Mouse (Mus musculus) hindbrain, postnatal 0 days (tissue): ENCODE measurements around the gene Ptprk. TPM values are rescaled to one million over a fixed set of nuclear protein-coding genes. Genes with fewer than 3 reads are reported as not detected.

ENCODE experiments used
- ATAC-seq: fragments of 200-750 bp; cut with Nextera tagmentation; 2 replicates; pipeline ENCODE4 v1.8.0; 2017; ENCODE audit warnings: mild to moderate bottlenecking, moderate TSS enrichment, moderate library complexity
- DNase-seq: peaks from one replicate; pipeline ENCODE4 v3.0.0-alpha.2; 2015; ENCODE audit warnings: low spot score
- H3K27ac ChIP-seq: fragments of 300-500 bp; sonication (generic); 2 replicates; pipeline ENCODE4 v1.5.1; 2014; ENCODE audit warnings: mild to moderate bottlenecking
- H3K27me3 ChIP-seq: fragments of 300-500 bp; sonication (generic); 2 replicates; pipeline ENCODE4 v1.6.1; 2014; ENCODE audit warnings: low read length, mixed read lengths; ENCODE audit not compliant: insufficient read depth
- H3K36me3 ChIP-seq: fragments of 300-500 bp; sonication (generic); 2 replicates; pipeline ENCODE4 v1.6.1; 2014; ENCODE audit warnings: low read length, mixed read lengths; ENCODE audit not compliant: insufficient read depth
- H3K4me1 ChIP-seq: fragments of 300-500 bp; sonication (generic); 2 replicates; pipeline ENCODE4 v1.6.1; 2014; ENCODE audit warnings: antibody characterized with exemption, low read length, mixed read lengths; ENCODE audit not compliant: insufficient read depth
- H3K4me2 ChIP-seq: fragments of 300-500 bp; sonication (generic); 2 replicates; pipeline ENCODE4 v1.6.1; 2014; ENCODE audit warnings: low read depth, mild to moderate bottlenecking, low read length, moderate library complexity, mixed read lengths
- H3K4me3 ChIP-seq: fragments of 300-500 bp; sonication (generic); 2 replicates; pipeline ENCODE4 v1.5.1; 2014; ENCODE audit warnings: low read length
- H3K9ac ChIP-seq: fragments of 300-500 bp; sonication (generic); replicated peaks from 2 replicates; pipeline ENCODE4 v1.6.1; 2014; ENCODE audit warnings: mild to moderate bottlenecking, low read length, moderate library complexity, mixed read lengths
- H3K9me3 ChIP-seq: fragments of 300-500 bp; sonication (generic); 2 replicates; pipeline ENCODE4 v1.6.1; 2016; ENCODE audit warnings: low read length, mixed read lengths
- CTCF ChIP-seq: IDR thresholded peaks from 2 replicates; pipeline ENCODE4 v1.5.1; 2016; ENCODE audit warnings: antibody characterized with exemption, control low read depth, low read depth
- WGBS: fragments of 180-500 bp; shearing (Covaris S2); extraction: QIAGEN DNeasy Blood & Tissue Kit; methylation state at CpG from one replicate; pipeline ENCODE4 v1.1.7; 2014; 5-methylcytosine and 5-hydroxymethylcytosine counted together
- polyA plus RNA-seq: library from polyadenylated mRNA; unstranded; fragments of >200 nt; fragmentation: Nextera tagmentation; extraction: Ambion mirVana; gene quantifications from 2 replicates; pipeline ENCODE4 v1.2.1, GENCODE M21; 2015
- total RNA-seq: library from RNA; depleted of rRNA; stranded (reverse); fragments of >200 nt; gene quantifications from 2 replicates; pipeline ENCODE4 v1.2.3, GENCODE M21; 2014

Gene Ptprk
- total and polyA plus RNA-seq, 2 experiments from 2014 or later = 23.5 to 49.5 TPM

- H3K27ac ChIP-seq = no peak overlapping the region
- H3K9ac ChIP-seq = no peak overlapping the region
- ATAC-seq (peak; percentile 77), DNase-seq (peak; percentile 53)
- WGBS = 41% methylated on average over 20 of the region's 20 CpGs
- peaks cover 3% of the 10 kb centered on the region for H3K4me1 ChIP-seq
- H3K36me3 ChIP-seq = no peaks in the 10 kb centered on the region
- H3K4me3 ChIP-seq = no peak overlapping the region
- peak overlapping the region; percentile 40 for H3K4me2 ChIP-seq
- H3K9me3 ChIP-seq = no peaks in the 10 kb centered on the region
- TF ChIP-seq CTCF = no peak
- no peaks in the 10 kb centered on the region for H3K27me3 ChIP-seq
Observed at GRCm38 (mm10) chr10:28155688-28156685, 81.4 kb downstream of the Ptprk start.

DNA sequence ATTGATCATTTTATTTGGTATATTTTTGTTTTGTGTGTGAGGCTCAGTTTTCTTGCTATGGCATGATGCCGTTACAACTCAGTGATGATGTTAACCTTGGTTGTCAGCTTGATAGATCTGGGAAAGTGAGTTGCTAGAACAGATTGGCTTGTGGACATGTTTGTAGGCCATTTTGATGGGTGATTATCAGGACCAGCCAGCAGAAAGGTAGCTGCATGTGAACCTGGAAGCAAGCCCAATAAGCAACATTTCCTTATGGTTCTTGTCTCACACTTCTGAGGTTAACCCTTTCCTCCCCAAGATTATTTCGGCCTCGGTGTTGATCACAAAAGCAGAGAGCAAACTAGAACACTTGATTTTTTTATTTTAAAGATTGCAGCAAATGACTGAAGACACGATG lies 85.1 kb downstream of the Ptprk start:
- Histone ChIP-seq H3K4me2 (no peak overlapping the region), H3K4me1 (peaks cover 10% of the 10 kb centered on the region), H3K27ac (no peak overlapping the region), H3K9me3 (no peaks in the 10 kb centered on the region), H3K9ac (no peak overlapping the region), H3K36me3 (no peaks in the 10 kb centered on the region), H3K27me3 (no peaks in the 10 kb centered on the region), H3K4me3 (no peak overlapping the region)
- DNase-seq (peak; percentile 52), ATAC-seq (no peak)
- WGBS = 85% methylated on average over 4 of the region's 4 CpGs
- no peak for TF ChIP-seq CTCF

DNA sequence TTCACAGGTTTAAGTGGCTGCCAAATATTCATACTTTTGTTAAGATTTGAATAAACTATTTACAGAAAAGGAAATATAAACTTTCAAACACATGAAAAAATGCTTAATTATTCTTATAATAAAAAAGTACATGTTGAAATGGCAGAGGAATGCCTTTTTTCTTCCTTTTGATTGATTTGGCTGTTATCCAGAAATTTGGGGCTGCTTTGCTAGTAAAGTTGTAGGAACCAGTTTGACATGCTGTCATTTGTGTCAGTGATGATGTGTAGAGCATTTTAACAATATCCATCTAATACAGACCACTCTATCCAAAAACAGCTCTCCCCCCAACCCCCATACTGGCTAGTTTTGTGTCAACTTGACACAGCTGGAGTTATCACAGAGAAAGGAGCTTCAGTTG lies 86.7 kb downstream of the Ptprk start:
- no peak for DNase-seq
- Histone ChIP-seq H3K9me3 (no peaks in the 10 kb centered on the region), H3K4me3 (no peak overlapping the region), H3K36me3 (no peaks in the 10 kb centered on the region), H3K27me3 (no peaks in the 10 kb centered on the region), H3K4me1 (peaks cover 10% of the 10 kb centered on the region), H3K27ac (no peak overlapping the region), H3K9ac (no peak overlapping the region), H3K4me2 (no peak overlapping the region)
- no peak for ATAC-seq
- no peak for TF ChIP-seq CTCF

DNA sequence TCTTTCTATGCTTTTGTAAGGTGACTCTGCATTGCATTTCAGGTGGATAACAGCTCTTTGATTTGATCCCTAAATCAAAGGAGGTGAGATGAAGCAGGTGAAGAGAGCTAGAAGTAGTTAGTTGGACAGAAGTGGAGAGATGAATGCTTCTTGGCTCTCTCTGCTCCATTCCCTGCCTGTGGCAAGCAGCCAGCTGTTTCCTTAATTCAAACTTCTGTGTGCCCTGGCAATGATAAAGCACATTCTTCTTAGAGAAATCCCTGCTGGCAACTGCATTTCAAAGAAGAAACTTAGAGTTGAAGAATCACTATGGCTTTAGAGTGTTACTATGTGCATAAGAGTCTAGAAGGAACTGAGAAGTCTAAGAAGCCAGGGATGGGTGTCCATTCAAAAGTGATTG lies 89.6 kb downstream of the Ptprk start:
- no peak for ATAC-seq
- no peak for TF ChIP-seq CTCF
- peak; percentile 63 for DNase-seq

DNA sequence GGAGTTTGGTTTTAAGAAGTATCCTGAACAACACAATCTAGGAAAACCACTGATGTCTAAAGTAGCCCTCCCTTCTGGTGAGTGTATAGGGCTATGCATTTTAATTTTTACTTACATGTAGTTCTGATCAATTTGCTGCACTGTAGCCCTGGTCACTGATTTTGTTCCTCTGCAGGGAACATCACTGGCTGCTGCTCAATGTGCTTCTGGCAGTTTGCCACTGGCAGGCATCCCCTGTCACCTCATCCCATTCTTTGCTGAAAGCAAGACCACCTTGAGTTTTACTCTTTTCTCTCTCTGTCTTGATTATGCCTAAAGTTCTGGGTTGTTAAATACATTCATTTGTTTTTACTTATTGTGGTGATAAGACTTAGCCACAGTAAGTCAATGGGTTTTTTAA lies 90.1 kb downstream of the Ptprk start:
- Histone ChIP-seq H3K27ac (no peak overlapping the region), H3K4me1 (peaks cover 14% of the 10 kb centered on the region), H3K4me2 (no peak overlapping the region), H3K27me3 (no peaks in the 10 kb centered on the region), H3K9ac (no peak overlapping the region), H3K9me3 (no peaks in the 10 kb centered on the region), H3K36me3 (no peaks in the 10 kb centered on the region), H3K4me3 (no peak overlapping the region)
- TF ChIP-seq CTCF = no peak
- DNase-seq (peak; percentile 33), ATAC-seq (no peak)

More for the DNA sequence above, 89.6 kb downstream of the Ptprk start:
- Histone ChIP-seq H3K27ac (no peak overlapping the region), H3K4me1 (peaks cover 14% of the 10 kb centered on the region), H3K9me3 (no peaks in the 10 kb centered on the region), H3K4me2 (no peak overlapping the region), H3K4me3 (no peak overlapping the region), H3K27me3 (no peaks in the 10 kb centered on the region), H3K36me3 (no peaks in the 10 kb centered on the region), H3K9ac (no peak overlapping the region)

- ATAC-seq (no peak), DNase-seq (no peak)
- no peaks in the 10 kb centered on the region for H3K9me3 ChIP-seq
- H3K4me3 ChIP-seq = no peak overlapping the region
- no peaks in the 10 kb centered on the region for H3K27me3 ChIP-seq
- H3K4me2 ChIP-seq = no peak overlapping the region
- H3K36me3 ChIP-seq = no peaks in the 10 kb centered on the region
- TF ChIP-seq CTCF = no peak
- H3K27ac ChIP-seq = no peak overlapping the region
- 61% methylated on average over 1 of the region's 1 CpGs for WGBS
- peaks cover 11% of the 10 kb centered on the region; the same call in 1 of the 2 replicates for H3K4me1 ChIP-seq
- H3K9ac ChIP-seq = no peak overlapping the region
Observed at GRCm38 (mm10) chr10:28166610-28167009, 92.0 kb downstream of the Ptprk start.

DNA sequence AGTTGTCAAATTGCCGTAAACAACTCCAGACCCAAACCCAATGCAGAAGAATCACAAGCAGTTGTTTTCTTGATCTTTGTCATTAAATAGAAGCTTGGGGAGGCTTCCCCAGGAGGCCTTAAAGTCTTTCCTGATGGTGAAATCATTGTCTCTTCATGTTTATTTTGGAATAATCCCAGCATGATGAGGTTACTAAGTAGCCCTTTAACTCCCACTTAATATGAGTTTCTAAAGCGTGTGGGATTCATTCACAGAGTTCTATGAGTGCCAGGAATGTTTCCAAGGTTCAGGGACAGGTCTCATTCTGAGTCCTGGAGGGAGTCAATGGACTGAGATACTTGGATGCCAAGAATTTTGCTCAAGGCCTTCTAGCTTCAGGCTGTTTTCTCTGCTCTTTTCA lies 92.5 kb downstream of the Ptprk start:
- no peak overlapping the region for H3K9ac ChIP-seq
- 48% methylated on average over 2 of the region's 2 CpGs for WGBS
- TF ChIP-seq CTCF = no peak

More for the DNA sequence above, 92.5 kb downstream of the Ptprk start:
- ATAC-seq (no peak), DNase-seq (no peak)
- Histone ChIP-seq H3K27me3 (no peaks in the 10 kb centered on the region), H3K4me3 (no peak overlapping the region), H3K4me1 (peaks cover 11% of the 10 kb centered on the region; the same call in 1 of the 2 replicates), H3K27ac (no peak overlapping the region), H3K9me3 (no peaks in the 10 kb centered on the region), H3K4me2 (no peak overlapping the region), H3K36me3 (no peaks in the 10 kb centered on the region)
